Comparison of ENCODE assay signal across 9 mouse cellular contexts in genomic region chr4:74014048-74014500, GRCm38 (mm10). TPM values are rescaled to one million over a fixed set of nuclear protein-coding genes. Genes with fewer than 3 reads are reported as not detected.
DNase-seq lines count a peak whose midpoint lies in the region; ATAC-seq and TF ChIP-seq lines count a peak whose summit lies in the region.
"Had no signal": no experiment of that assay in that cellular context is flagged by ENCODE, and none has a peak within 500 bp of the region (broad histone marks: within the 10 kb centered on the region; RNA-seq: fewer than 3 reads in every experiment).

No protein-coding gene starts in this region.

- no peak overlapping the region for H3K27ac ChIP-seq in ES-Bruce4 (ENCODE audit: insufficient read depth, low read length)
- H3K27ac ChIP-seq in forebrain, embryonic 13.5 days, result peak overlapping the region; percentile 80; the same call in 1 of the 2 replicates
- no peak overlapping the region for H3K27ac ChIP-seq in limb, embryonic 10.5 days
- peak overlapping the region; percentile 98 for H3K27ac ChIP-seq in olfactory bulb, adult 2 months (ENCODE audit: insufficient read depth, low read depth, low read length)

- peak; percentile 7 for DNase-seq in embryo, embryonic 10 days (ENCODE audit: low spot score)
- DNase-seq in embryo, embryonic 10.5 days (ENCODE audit: low spot score), result no peak
- DNase-seq in limb, embryonic 10.5 days (ENCODE audit: low spot score), result peak; percentile 35
- DNase-seq in spleen, postnatal 4 days (ENCODE audit: low spot score in 2 of 2), result no peak

- TF ChIP-seq CTCF in ES-Bruce4 (IDR thresholded peaks at IDR 0.05; ENCODE audit: low read depth, low read length), result no peak
- TF ChIP-seq CTCF in olfactory bulb, adult 2 months (IDR thresholded peaks at IDR 0.05; ENCODE audit: insufficient read depth, low read depth, low read length), result no peak

- TF ChIP-seq EP300 in ES-Bruce4 (IDR thresholded peaks at IDR 0.05; ENCODE audit: insufficient read depth, low read depth, low read length), result no peak

- peak; percentile 57 for ATAC-seq in forebrain, embryonic 13.5 days
- ATAC-seq in activated CD4-positive, CD25-positive, alpha-beta regulatory T cell, adult 4 months, result no peak

- no peaks in the 10 kb centered on the region; the same call in 1 of the 2 replicates for H3K27me3 ChIP-seq in ES-Bruce4 (ENCODE audit: control insufficient read depth, insufficient read depth, low read length, poor library complexity, severe bottlenecking)
- H3K27me3 ChIP-seq in forebrain, embryonic 13.5 days, result no peaks in the 10 kb centered on the region; the same call in 1 of the 2 replicates
- peaks cover 35% of the 10 kb centered on the region for H3K27me3 ChIP-seq in limb, embryonic 10.5 days (ENCODE audit: low read depth, poor library complexity, severe bottlenecking)

- no peaks in the 10 kb centered on the region for H3K9me3 ChIP-seq in ES-Bruce4 (replicated peaks; ENCODE audit: control insufficient read depth, insufficient read depth, low read length, poor library complexity, severe bottlenecking)
- no peaks in the 10 kb centered on the region for H3K9me3 ChIP-seq in forebrain, embryonic 13.5 days (replicated peaks)
- no peaks in the 10 kb centered on the region for H3K9me3 ChIP-seq in limb, embryonic 10.5 days (replicated peaks)

- H3K4me1 ChIP-seq in ES-Bruce4 (ENCODE audit: control insufficient read depth, insufficient read depth, low read length), result no peaks in the 10 kb centered on the region
- 0 out of 2 replicates have a peak, but pooled peaks cover 12% of the 10 kb centered on the region for H3K4me1 ChIP-seq in forebrain, embryonic 13.5 days
- H3K4me1 ChIP-seq in limb, embryonic 10.5 days, result peaks cover 13% of the 10 kb centered on the region
- no peaks in the 10 kb centered on the region for H3K4me1 ChIP-seq in olfactory bulb, adult 2 months (ENCODE audit: control insufficient read depth, insufficient read depth, low read length)

- peak overlapping the region; percentile 61 for H3K4me3 ChIP-seq in ES-Bruce4 (ENCODE audit: low read depth, low read length)
- peak overlapping the region; percentile 66 for H3K4me3 ChIP-seq in forebrain, embryonic 13.5 days
- peak overlapping the region; percentile 64 for H3K4me3 ChIP-seq in limb, embryonic 10.5 days
- H3K4me3 ChIP-seq in olfactory bulb, adult 2 months (ENCODE audit: insufficient read depth, low read depth, low read length), result peak overlapping the region; percentile 92

- 9% methylated on average over 11 of the region's 11 CpGs for WGBS in forebrain, embryonic 13.5 days
- WGBS in limb, embryonic 10.5 days, result 10% methylated on average over 11 of the region's 11 CpGs
- 3% methylated on average over 11 of the region's 11 CpGs for WGBS in olfactory bulb, adult 2 months

- H3K9ac ChIP-seq in ES-Bruce4 (ENCODE audit: low read depth, poor library complexity, severe bottlenecking), result no peak overlapping the region
- H3K9ac ChIP-seq in forebrain, embryonic 13.5 days, result peak overlapping the region; percentile 80

- no peaks in the 10 kb centered on the region for H3K36me3 ChIP-seq in ES-Bruce4 (ENCODE audit: control insufficient read depth, insufficient read depth, low read length, poor library complexity, severe bottlenecking)
- no peaks in the 10 kb centered on the region for H3K36me3 ChIP-seq in forebrain, embryonic 13.5 days (ENCODE audit: poor library complexity, severe bottlenecking)
- no peaks in the 10 kb centered on the region for H3K36me3 ChIP-seq in limb, embryonic 10.5 days

- peak overlapping the region; percentile 88 for H3K4me2 ChIP-seq in forebrain, embryonic 13.5 days

- no peak for TF ChIP-seq POLR2A in ES-Bruce4 (IDR thresholded peaks at IDR 0.05; ENCODE audit: insufficient read depth, low read length)
- no peak for TF ChIP-seq POLR2A in olfactory bulb, adult 2 months (IDR thresholded peaks at IDR 0.05; ENCODE audit: insufficient read depth, low read depth, low read length)

RNA-seq across cellular contexts. Expression of gene Frmd3, which starts 0.8 kb away (rescaled TPM):
- 0.24 and 0.39 TPM in 2 replicates for polyA plus RNA-seq in ES-Bruce4 (2011; ENCODE audit: insufficient read depth, insufficient read length, low read depth, missing spikeins)
- 7.3 and 11.7 TPM in 2 replicates for polyA plus RNA-seq in forebrain, embryonic 13.5 days (2015; fragmentation: Nextera tagmentation; extraction: Ambion mirVana)
- 0.46 and 0.49 TPM in 2 replicates for polyA plus RNA-seq in limb, embryonic 10.5 days (2016; fragmentation: Nextera tagmentation; extraction: Ambion mirVana)
- not detected in 2 replicates for polyA plus RNA-seq in olfactory bulb, adult 2 months (2012; ENCODE audit: insufficient read depth, insufficient read length, low replicate concordance, missing spikeins)
- under 1 TPM in 1 of 2 experiments, not detected in 1; 0.30 TPM for polyA plus RNA-seq in activated CD4-positive, CD25-positive, alpha-beta regulatory T cell, adult 4 months (2017; shearing (Covaris generic))
- polyA plus RNA-seq: C2C12 had no signal

Comparison
In these comparisons a context has a peak if more than half of its experiments do, and no peak if none do; other contexts are left out.
1. DNase-seq: peak in embryo, embryonic 10 days (single experiment) and limb, embryonic 10.5 days (single experiment); none in embryo, embryonic 10.5 days (single experiment) and spleen, postnatal 4 days (0 of 2).
2. H3K27ac ChIP-seq: peak in forebrain, embryonic 13.5 days (single experiment) and olfactory bulb, adult 2 months (single experiment); none in ES-Bruce4 (single experiment) and limb, embryonic 10.5 days (single experiment).
3. Peak in every context shown above with its lines, with median percentiles within 50 percentile points of each other: H3K4me3 ChIP-seq.